Mouse (Mus musculus): ENCODE data around the gene Gm5724. TPM values are rescaled to one million over a fixed set of nuclear protein-coding genes. Genes with fewer than 3 reads are reported as not detected.
A peak's percentile ranks its signal among the peaks of the same experiment; 100 is the strongest.

Gene Gm5724
- polyA plus RNA-seq (2012; rRNA removed) = 0.06 TPM in 1 of 2 replicates, not detected in the other

DNA sequence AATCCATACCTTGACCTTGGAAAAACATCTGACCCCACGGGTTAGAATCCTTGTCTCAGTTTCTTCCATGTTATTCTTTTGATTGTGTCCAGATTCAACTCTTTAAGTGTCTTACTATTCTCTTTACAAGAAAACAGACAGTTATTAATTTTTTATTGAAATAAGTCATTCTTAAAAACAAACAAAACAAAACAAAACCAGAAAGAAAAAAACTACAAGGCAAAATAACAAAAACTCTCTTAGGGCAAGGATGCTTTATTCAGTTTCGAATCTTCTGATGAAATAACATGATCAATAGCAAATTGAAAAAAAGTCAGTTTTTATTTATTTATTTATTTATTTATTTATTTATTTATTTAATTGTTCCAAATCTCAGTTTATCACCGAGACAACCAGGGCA lies at the start of gene Gm5724:
TSS of gene Gm5724 (minus strand) at position 101 of the 400 bp plus-strand sequence.
- no peak within 1 kb of the TSS for H3K27ac ChIP-seq (ENCODE audit: insufficient read depth, low read length)
- TF ChIP-seq CTCF (IDR thresholded peaks at IDR 0.05; ENCODE audit: extremely low read depth, insufficient read depth, low read length) (no peak), POLR2A (IDR thresholded peaks at IDR 0.05; ENCODE audit: extremely low read depth, insufficient read depth, low read length) (no peak)
- no peak within 1 kb of the TSS for H3K4me3 ChIP-seq (ENCODE audit: insufficient read depth, low read length)
- H3K4me1 ChIP-seq (ENCODE audit: control insufficient read depth, insufficient read depth, low read length) = no peaks in the 10 kb centered on the region

- no peak overlapping the region for H3K4me3 ChIP-seq (ENCODE audit: insufficient read depth, low read length)
- H3K4me1 ChIP-seq (ENCODE audit: control insufficient read depth, insufficient read depth, low read length) = no peaks in the 10 kb centered on the region
- TF ChIP-seq POLR2A (IDR thresholded peaks at IDR 0.05; ENCODE audit: extremely low read depth, insufficient read depth, low read length) = no peak
- peak; percentile 70 for TF ChIP-seq CTCF (IDR thresholded peaks at IDR 0.05; ENCODE audit: extremely low read depth, insufficient read depth, low read length)
- no peak overlapping the region for H3K27ac ChIP-seq (ENCODE audit: insufficient read depth, low read length)
These were observed 24.2 kb upstream of the Gm5724 start for GRCm38 (mm10) chr6:141797837-141798236.

DNA sequence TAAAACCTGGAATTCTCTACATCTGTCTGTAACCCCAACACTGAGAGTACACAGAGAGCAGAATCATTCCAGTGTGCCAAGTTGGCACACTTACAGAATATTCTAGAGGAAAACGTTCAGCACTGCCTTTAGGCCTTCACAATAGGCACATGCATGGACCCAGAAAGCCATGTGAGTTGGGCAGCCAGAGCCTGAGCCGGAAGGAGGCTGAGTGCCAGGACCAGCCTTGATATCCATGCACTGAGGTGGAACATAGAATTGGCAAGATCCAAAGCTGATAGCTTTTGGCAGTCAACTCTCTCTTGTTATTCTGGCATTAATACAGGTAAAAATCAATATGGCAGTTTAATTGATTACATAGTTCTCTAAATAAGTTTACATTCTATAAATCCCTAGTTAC lies 866 bp upstream of the Gm5724 start:
- no peaks in the 10 kb centered on the region for H3K4me1 ChIP-seq (ENCODE audit: control insufficient read depth, insufficient read depth, low read length)
- H3K27ac ChIP-seq (ENCODE audit: insufficient read depth, low read length) = no peak overlapping the region
- TF ChIP-seq POLR2A (IDR thresholded peaks at IDR 0.05; ENCODE audit: extremely low read depth, insufficient read depth, low read length) = no peak
- TF ChIP-seq CTCF (IDR thresholded peaks at IDR 0.05; ENCODE audit: extremely low read depth, insufficient read depth, low read length) = no peak
- H3K4me3 ChIP-seq (ENCODE audit: insufficient read depth, low read length) = no peak overlapping the region

DNA sequence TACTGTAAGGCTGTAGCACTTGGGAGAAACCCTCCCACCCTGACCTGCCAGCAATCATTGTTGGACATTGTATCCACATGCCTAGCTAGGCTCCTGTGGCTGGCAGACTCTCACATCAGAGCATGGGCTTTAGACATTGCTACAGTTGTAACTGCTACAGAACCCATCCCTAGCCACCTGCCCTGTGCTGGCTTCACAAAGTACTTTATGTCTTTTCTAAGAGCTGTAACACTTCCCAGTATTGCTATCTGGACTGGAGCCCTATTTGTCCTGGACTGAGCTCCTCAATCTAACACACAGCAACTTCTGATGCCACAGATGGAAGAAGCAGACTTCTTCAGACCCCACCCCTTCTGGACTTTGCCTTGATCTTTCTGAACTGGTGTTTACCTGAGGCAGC lies 82.4 kb downstream of the Gm5724 start:
- Histone ChIP-seq H3K27ac (ENCODE audit: insufficient read depth, low read length) (no peak overlapping the region), H3K4me3 (ENCODE audit: insufficient read depth, low read length) (no peak overlapping the region), H3K4me1 (ENCODE audit: control insufficient read depth, insufficient read depth, low read length) (no peaks in the 10 kb centered on the region)
- TF ChIP-seq POLR2A (IDR thresholded peaks at IDR 0.05; ENCODE audit: extremely low read depth, insufficient read depth, low read length) = no peak
- TF ChIP-seq CTCF (IDR thresholded peaks at IDR 0.05; ENCODE audit: extremely low read depth, insufficient read depth, low read length) = no peak

- Histone ChIP-seq H3K27ac (ENCODE audit: insufficient read depth, low read length) (no peak overlapping the region), H3K4me3 (ENCODE audit: insufficient read depth, low read length) (no peak overlapping the region), H3K4me1 (ENCODE audit: control insufficient read depth, insufficient read depth, low read length) (no peaks in the 10 kb centered on the region)
- no peak for TF ChIP-seq CTCF (IDR thresholded peaks at IDR 0.05; ENCODE audit: extremely low read depth, insufficient read depth, low read length)
These were observed 86.6 kb downstream of the Gm5724 start for GRCm38 (mm10) chr6:141687008-141687407.

Other genes starting within 250 kb of the Gm5724 start
- gene Slco1c1, start 249.4 kb downstream of the Gm5724 start, polyA plus RNA-seq (2012; rRNA removed) = 55.8 and 56.1 TPM in 2 replicates
- 0.08 and 0.17 TPM in 2 replicates for gene Slco1b2, start 144.3 kb downstream of the Gm5724 start, polyA plus RNA-seq (2012; rRNA removed)
- 49.3 and 56.0 TPM in 2 replicates for gene Slco1a4, start 82.4 kb upstream of the Gm5724 start, polyA plus RNA-seq (2012; rRNA removed)
- gene Slco1a1, start 173.2 kb upstream of the Gm5724 start, polyA plus RNA-seq (2012; rRNA removed) = 0.02 TPM in 1 of 2 replicates, not detected in the other
- not detected in 2 replicates for gene Gm6614, start 237.6 kb upstream of the Gm5724 start, polyA plus RNA-seq (2012; rRNA removed)

Measured in cortical plate, adult 2 months (tissue).